8 mouse cellular contexts compared by ENCODE assay signal in genomic region chr4:148804137-148804779, GRCm38 (mm10). TPM values are rescaled to one million over a fixed set of nuclear protein-coding genes. Genes with fewer than 3 reads are reported as not detected.
DNase-seq lines count a peak whose midpoint lies in the region; ATAC-seq and TF ChIP-seq lines count a peak whose summit lies in the region.

Gene Casz1, plus strand, starts transcription at chr4:148804429.

- WGBS in forebrain, embryonic 14.5 days: under 1% methylated on average over 66 of the region's 68 CpGs
- WGBS in heart, postnatal 0 days: under 1% methylated on average over 61 of the region's 68 CpGs
- WGBS in liver, embryonic 12.5 days (ENCODE audit: insufficient replicate concordance): under 1% methylated on average over 68 of the region's 68 CpGs
- under 1% methylated on average over 64 of the region's 68 CpGs for WGBS in neural tube, embryonic 14.5 days

- H3K9me3 ChIP-seq in E14TG2a.4 (ENCODE audit: low read length): no peaks in the 10 kb centered on the region
- no peaks in the 10 kb centered on the region for H3K9me3 ChIP-seq in forebrain, embryonic 14.5 days (replicated peaks; ENCODE audit: control insufficient read depth, low read length)
- no peaks in the 10 kb centered on the region for H3K9me3 ChIP-seq in heart, postnatal 0 days (replicated peaks; ENCODE audit: control insufficient read depth, low read length)
- no peaks in the 10 kb centered on the region for H3K9me3 ChIP-seq in liver, embryonic 12.5 days (replicated peaks)
- no peaks in the 10 kb centered on the region for H3K9me3 ChIP-seq in neural tube, embryonic 14.5 days (ENCODE audit: control insufficient read depth, low read length)

- TF ChIP-seq CTCF in E14TG2a.4 (conservative IDR thresholded peaks at IDR 0.05; ENCODE audit: low read length): no peak
- TF ChIP-seq CTCF in heart, postnatal 0 days (IDR thresholded peaks at IDR 0.05; ENCODE audit: low read depth): no peak

- H3K36me3 ChIP-seq in E14TG2a.4 (ENCODE audit: insufficient read depth, low read length): no peaks in the 10 kb centered on the region
- no peaks in the 10 kb centered on the region for H3K36me3 ChIP-seq in forebrain, embryonic 14.5 days (ENCODE audit: control insufficient read depth, insufficient read depth, low read length)
- no peaks in the 10 kb centered on the region for H3K36me3 ChIP-seq in heart, postnatal 0 days (replicated peaks; ENCODE audit: control insufficient read depth, insufficient read depth, low read length)
- no peaks in the 10 kb centered on the region for H3K36me3 ChIP-seq in liver, embryonic 12.5 days
- no peaks in the 10 kb centered on the region for H3K36me3 ChIP-seq in neural tube, embryonic 14.5 days (ENCODE audit: control insufficient read depth, insufficient read depth, low read length)

- H3K4me1 ChIP-seq in E14TG2a.4 (replicated peaks; ENCODE audit: low read depth, low read length): peaks cover 47% of the 10 kb centered on the region
- peaks cover 29% of the 10 kb centered on the region for H3K4me1 ChIP-seq in forebrain, embryonic 14.5 days (ENCODE audit: control insufficient read depth, insufficient read depth, low read length)
- peaks cover 11% of the 10 kb centered on the region for H3K4me1 ChIP-seq in heart, postnatal 0 days (ENCODE audit: control insufficient read depth, insufficient read depth)
- peaks cover 20% of the 10 kb centered on the region for H3K4me1 ChIP-seq in liver, embryonic 12.5 days
- H3K4me1 ChIP-seq in neural tube, embryonic 14.5 days (ENCODE audit: control insufficient read depth, insufficient read depth, low read length): peaks cover 24% of the 10 kb centered on the region

- TF ChIP-seq EP300 in heart, postnatal 0 days (IDR thresholded peaks at IDR 0.05; ENCODE audit: low read depth): peak; percentile 74

- ATAC-seq in cerebellum, adult (ENCODE audit: insufficient number of reproducible peaks, low FRiP score, low TSS enrichment): peak; percentile 40; the same call in 1 of the 2 replicates
- ATAC-seq in forebrain, embryonic 14.5 days: peak; percentile 86
- ATAC-seq in heart, postnatal 0 days (ENCODE audit: insufficient read depth, low read depth): peak; percentile 78
- peak; percentile 33 for ATAC-seq in liver, embryonic 12.5 days
- peak; percentile 83 for ATAC-seq in neural tube, embryonic 14.5 days (ENCODE audit: low read depth)

- H3K27me3 ChIP-seq in E14TG2a.4 (ENCODE audit: insufficient read depth, low read length): peaks cover 67% of the 10 kb centered on the region
- peaks cover 46% of the 10 kb centered on the region for H3K27me3 ChIP-seq in forebrain, embryonic 14.5 days (replicated peaks; ENCODE audit: control insufficient read depth, insufficient read depth, low read length)
- H3K27me3 ChIP-seq in heart, postnatal 0 days (ENCODE audit: control insufficient read depth, insufficient read depth, low read length): no peaks in the 10 kb centered on the region
- peaks cover 96% of the 10 kb centered on the region for H3K27me3 ChIP-seq in liver, embryonic 12.5 days (replicated peaks)
- peaks cover 11% of the 10 kb centered on the region for H3K27me3 ChIP-seq in neural tube, embryonic 14.5 days (ENCODE audit: control insufficient read depth, insufficient read depth, low read length)

- H3K9ac ChIP-seq in forebrain, embryonic 14.5 days (ENCODE audit: low read length): peak within 1 kb of the TSS; percentile 60
- H3K9ac ChIP-seq in heart, postnatal 0 days (replicated peaks; ENCODE audit: low read depth, low read length): peak within 1 kb of the TSS; percentile 94
- H3K9ac ChIP-seq in liver, embryonic 12.5 days: no peak within 1 kb of the TSS
- H3K9ac ChIP-seq in neural tube, embryonic 14.5 days (replicated peaks; ENCODE audit: low read depth, low read length): peak within 1 kb of the TSS; percentile 57

- peak; percentile 95 for DNase-seq in forebrain, embryonic 14.5 days (ENCODE audit: low spot score)
- peak; percentile 95 for DNase-seq in heart, postnatal 0 days (ENCODE audit: low spot score)
- peak; percentile 90 to 94 for DNase-seq in kidney, postnatal 36 days
- peak; percentile 94 for DNase-seq in urinary bladder, postnatal 14 days (ENCODE audit: low spot score)

- H3K4me3 ChIP-seq in E14TG2a.4 (replicated peaks; ENCODE audit: low read length): peak within 1 kb of the TSS; percentile 90
- peak within 1 kb of the TSS; percentile 48 for H3K4me3 ChIP-seq in forebrain, embryonic 14.5 days (ENCODE audit: low read depth, low read length)
- peak within 1 kb of the TSS; percentile 98 for H3K4me3 ChIP-seq in heart, postnatal 0 days (ENCODE audit: low read depth, low read length)
- H3K4me3 ChIP-seq in liver, embryonic 12.5 days: peak within 1 kb of the TSS; percentile 50
- peak within 1 kb of the TSS; percentile 48 for H3K4me3 ChIP-seq in neural tube, embryonic 14.5 days (ENCODE audit: low read depth, low read length)

- H3K4me2 ChIP-seq in forebrain, embryonic 14.5 days (ENCODE audit: low read length): peak within 1 kb of the TSS; percentile 99
- peak within 1 kb of the TSS; percentile 78 for H3K4me2 ChIP-seq in heart, postnatal 0 days (ENCODE audit: low read depth, low read length)
- H3K4me2 ChIP-seq in liver, embryonic 12.5 days: peak within 1 kb of the TSS; percentile 72
- peak within 1 kb of the TSS; percentile 68 for H3K4me2 ChIP-seq in neural tube, embryonic 14.5 days (ENCODE audit: low read depth, low read length)

- H3K27ac ChIP-seq in forebrain, embryonic 14.5 days (ENCODE audit: low read depth, low read length): no peak within 1 kb of the TSS
- H3K27ac ChIP-seq in heart, postnatal 0 days (ENCODE audit: low read depth): peak within 1 kb of the TSS; percentile 97
- no peak within 1 kb of the TSS for H3K27ac ChIP-seq in liver, embryonic 12.5 days
- H3K27ac ChIP-seq in neural tube, embryonic 14.5 days (ENCODE audit: low read depth, low read length): peak within 1 kb of the TSS; percentile 28

RNA-seq across cellular contexts. Expression of gene Casz1, which starts in this region (rescaled TPM):
- polyA plus RNA-seq in forebrain, embryonic 14.5 days (2014; fragmentation: Nextera tagmentation; extraction: Ambion mirVana): 0.57 and 1.1 TPM in 2 replicates
- 42.6 and 45.4 TPM in 2 replicates for total RNA-seq in heart, postnatal 0 days (2014; rRNA removed; ENCODE audit: low replicate concordance)
- 13.7 and 16.4 TPM in 2 replicates for polyA plus RNA-seq in heart, postnatal 0 days (2015; fragmentation: Nextera tagmentation; extraction: Ambion mirVana)
- polyA plus RNA-seq in liver, embryonic 12.5 days (2016; fragmentation: Nextera tagmentation; extraction: Ambion mirVana): 0.50 and 0.60 TPM in 2 replicates
- polyA plus RNA-seq in neural tube, embryonic 14.5 days (2014; fragmentation: Nextera tagmentation; extraction: Ambion mirVana): 13.6 and 16.1 TPM in 2 replicates

Comparison
In these comparisons a context has a peak if more than half of its experiments do, and no peak if none do; other contexts are left out.
1. Peak in ATAC-seq, H3K4me3 ChIP-seq and H3K4me2 ChIP-seq in liver, embryonic 12.5 days; RNA of the gene not detected or under 1 TPM.
2. H3K4me3 ChIP-seq: peak in every context shown above with its lines; median percentile 98 in heart, postnatal 0 days; 90 in E14TG2a.4; 50 in liver, embryonic 12.5 days; 48 in forebrain, embryonic 14.5 days; 48 in neural tube, embryonic 14.5 days.
3. ATAC-seq: peak in every context shown above with its lines; median percentile 86 in forebrain, embryonic 14.5 days; 83 in neural tube, embryonic 14.5 days; 78 in heart, postnatal 0 days; 40 in cerebellum, adult; 33 in liver, embryonic 12.5 days.
4. H3K27ac ChIP-seq: peak in heart, postnatal 0 days (single experiment) and neural tube, embryonic 14.5 days (single experiment); none in forebrain, embryonic 14.5 days (single experiment) and liver, embryonic 12.5 days (single experiment).
5. Peak in every context shown above with its lines, with median percentiles within 50 percentile points of each other: DNase-seq and H3K4me2 ChIP-seq.